Mouse (Mus musculus): ENCODE measurements at regions not wholly inside any gene's neighbourhood (a gene's known extent, or its start where the extent isn't known, plus 50 kb on each side); places are given as distances from the start of the nearest gene placed in this dataset.

DNA sequence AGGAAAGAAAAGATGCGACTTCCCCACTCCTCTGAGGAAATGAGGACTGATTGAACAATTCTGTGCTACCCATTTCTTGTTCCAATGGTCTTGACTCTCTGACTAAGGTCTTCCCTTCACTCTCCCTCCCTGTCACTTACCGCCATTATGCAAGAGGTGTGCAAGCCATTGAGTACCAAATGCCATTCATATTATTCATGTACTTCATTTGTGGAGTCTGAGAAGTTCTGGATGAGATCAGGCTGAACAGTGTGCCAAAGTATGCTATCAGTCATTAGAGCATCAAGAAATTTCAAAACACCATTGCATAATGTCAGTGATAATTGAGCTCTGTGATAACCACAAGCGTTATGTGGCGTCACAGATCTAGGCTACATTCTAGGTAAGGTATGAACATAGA, 229.1 kb upstream of the Marcks start:
- DNase-seq, result no peak

- no peak for DNase-seq
Observed at GRCm38 (mm10) chr10:37364506-37364905, 225.8 kb upstream of the Marcks start.

GRCm38 (mm10) chr10:37360985-37361384, 222.3 kb upstream of the Marcks start:
- DNase-seq, result no peak

DNA sequence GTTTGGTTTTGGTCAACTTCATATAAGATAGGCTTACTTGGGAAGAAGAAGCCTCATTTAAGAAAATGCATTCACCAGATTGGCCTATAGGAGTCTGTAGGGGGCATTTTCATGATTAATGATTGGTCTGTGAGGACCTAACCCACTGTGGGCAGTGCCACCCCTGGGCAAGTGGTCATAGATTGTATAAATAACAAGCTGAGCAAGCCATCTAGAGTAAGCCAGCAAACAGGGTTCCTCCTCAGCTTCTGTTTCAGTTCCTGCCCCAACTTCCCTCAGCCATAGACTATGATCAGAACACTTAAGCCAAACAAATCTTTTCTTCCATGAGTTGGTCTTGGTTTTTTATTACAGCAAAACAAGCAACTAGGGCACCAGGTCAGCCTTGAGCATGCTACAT, 220.2 kb upstream of the Marcks start:
- DNase-seq, result no peak

DNA sequence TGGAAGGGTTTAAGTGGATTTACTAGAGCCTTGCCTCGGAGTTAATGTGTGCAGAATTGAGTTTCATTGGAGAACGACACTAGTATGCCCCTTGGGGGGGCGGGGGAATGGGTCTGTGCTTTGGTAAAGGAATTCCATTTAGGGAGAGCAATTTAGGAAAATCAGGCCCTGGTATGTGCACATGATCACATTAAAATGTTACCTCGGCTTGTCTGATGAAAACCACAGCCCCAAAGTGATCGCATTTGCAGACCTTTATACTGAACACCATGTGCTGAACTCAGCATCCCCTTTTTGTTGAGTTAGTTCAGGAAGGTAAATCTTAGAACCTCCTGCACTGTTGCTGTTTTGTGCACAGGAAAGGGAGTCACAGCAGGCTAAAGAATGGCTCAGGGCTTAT, 219.6 kb upstream of the Marcks start:
- DNase-seq, result no peak

DNA sequence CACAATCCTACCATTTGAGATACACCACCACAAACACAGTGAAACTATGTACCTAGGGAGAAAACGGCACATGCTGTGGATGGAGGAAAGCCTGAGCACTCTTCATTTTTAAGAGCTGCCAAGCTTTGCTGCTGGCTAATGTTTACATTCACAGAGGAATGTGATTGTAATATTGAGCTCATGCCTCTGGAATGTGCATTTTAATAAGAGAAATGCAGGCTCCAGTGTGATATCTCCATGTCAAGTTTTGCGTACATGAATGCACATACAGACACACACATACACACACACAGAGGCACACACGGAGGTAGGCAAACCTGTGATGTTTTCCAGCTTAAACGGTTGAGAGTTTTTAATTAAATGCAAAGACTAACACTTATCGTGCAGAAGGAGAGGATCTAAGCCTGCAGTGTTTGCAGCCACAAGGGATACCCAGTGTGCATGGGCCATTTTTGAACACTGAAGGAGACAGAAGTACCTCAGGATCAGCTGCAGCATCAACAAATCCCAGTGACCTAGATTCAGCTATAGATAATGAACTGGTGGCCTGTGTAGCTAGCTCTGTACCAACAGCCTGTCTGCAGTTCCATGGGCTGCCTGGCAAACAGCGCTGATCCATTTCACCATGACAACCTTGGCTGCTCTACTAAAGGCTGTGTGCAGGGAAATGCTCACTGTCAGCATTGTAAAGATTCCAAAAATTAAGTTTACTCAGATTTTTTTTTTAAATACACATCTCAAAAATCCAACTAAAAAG, 218.8 kb upstream of the Marcks start:
- DNase-seq, result peak; percentile 8

- DNase-seq, result no peak
Observed at GRCm38 (mm10) chr10:37349261-37349660, 210.5 kb upstream of the Marcks start.

GRCm38 (mm10) chr10:37348416-37348815, 209.7 kb upstream of the Marcks start:
- no peak for DNase-seq

DNA sequence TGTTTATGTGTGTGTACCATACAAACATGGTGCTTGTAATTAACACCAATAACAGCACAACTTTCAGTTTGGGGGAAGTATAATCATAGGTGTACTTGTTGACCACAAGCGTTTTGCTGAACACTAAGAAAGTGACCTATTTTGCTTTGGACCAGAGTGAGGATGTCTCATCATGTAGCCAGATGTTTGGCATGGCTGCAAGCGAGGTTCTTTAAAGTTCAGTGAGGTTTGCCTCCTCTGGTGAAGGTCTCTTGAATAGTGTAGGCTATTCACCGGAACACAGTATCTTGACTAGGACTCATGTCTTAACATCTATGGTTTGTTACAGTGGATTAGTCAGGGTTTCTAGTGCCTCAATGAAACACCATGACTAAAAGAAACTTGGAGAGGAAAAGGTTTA, 208.9 kb upstream of the Marcks start:
- DNase-seq, result no peak

GRCm38 (mm10) chr10:37342675-37343074, 204.0 kb upstream of the Marcks start:
- peak; percentile 23 for DNase-seq

GRCm38 (mm10) chr10:37339658-37340057, 200.9 kb upstream of the Marcks start:
- no peak for DNase-seq

DNA sequence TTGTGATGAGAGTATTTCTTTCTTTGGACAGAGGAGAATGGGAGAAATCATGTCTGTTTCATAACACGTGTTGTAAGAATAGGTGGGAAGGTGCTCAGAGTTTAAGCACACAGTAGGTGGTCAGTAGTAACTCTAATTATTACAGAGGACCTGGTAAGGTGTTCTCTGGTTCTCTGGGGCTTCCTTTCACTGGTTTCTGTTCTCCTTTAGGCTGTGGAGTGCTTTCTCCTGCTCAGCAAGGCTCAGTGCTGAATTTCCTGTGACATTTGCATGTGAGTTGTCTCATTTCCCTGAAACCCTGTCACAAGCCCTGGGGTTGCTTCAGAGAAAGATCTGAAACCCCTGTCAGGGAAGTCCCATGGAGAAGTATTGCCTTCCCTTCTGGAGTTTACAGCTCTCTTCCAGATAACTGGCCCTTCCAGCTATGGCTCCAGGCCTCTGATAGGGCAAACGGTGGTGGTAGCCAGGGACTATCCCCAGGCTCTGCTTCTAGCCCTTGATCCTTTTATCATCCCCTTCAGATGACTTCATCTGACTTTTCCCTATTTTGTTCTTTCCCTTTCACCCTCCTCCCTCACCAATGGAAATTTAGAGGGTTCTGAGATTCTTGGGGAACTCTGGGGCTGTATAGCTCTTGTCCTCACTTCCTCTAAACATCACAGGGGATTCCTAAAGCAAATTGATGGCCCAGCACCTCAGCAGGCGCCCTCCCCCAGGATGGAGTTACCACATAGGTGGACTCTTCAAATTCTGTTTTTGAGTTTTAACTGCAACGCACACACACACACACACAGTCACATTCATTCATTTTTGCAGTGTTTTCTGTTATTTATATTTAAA, 199.6 kb upstream of the Marcks start:
- no peak for DNase-seq

GRCm38 (mm10) chr10:37337172-37337620, 198.5 kb upstream of the Marcks start:
- no peak for DNase-seq

DNA sequence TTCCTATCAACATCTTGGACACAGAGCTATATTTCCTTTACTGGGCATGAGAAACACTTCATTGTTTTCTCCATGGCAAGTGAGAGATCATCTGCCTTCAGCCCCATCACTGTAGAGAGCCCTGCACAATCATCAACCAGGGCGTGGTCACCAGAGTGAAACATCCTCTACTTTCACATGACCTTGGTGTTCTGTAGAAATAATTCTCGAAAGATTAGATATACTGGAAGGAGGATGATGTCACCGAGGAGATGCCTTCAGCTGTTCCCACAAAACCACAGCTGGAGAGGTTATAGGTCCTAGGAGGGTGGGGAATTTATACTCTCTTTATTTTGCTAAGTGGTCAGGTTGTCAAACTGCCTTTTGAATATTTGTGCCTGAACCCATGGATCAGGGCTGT, 196.4 kb upstream of the Marcks start:
- no peak for DNase-seq

GRCm38 (mm10) chr10:37326168-37326534, 187.4 kb upstream of the Marcks start:
- DNase-seq, result no peak

DNA sequence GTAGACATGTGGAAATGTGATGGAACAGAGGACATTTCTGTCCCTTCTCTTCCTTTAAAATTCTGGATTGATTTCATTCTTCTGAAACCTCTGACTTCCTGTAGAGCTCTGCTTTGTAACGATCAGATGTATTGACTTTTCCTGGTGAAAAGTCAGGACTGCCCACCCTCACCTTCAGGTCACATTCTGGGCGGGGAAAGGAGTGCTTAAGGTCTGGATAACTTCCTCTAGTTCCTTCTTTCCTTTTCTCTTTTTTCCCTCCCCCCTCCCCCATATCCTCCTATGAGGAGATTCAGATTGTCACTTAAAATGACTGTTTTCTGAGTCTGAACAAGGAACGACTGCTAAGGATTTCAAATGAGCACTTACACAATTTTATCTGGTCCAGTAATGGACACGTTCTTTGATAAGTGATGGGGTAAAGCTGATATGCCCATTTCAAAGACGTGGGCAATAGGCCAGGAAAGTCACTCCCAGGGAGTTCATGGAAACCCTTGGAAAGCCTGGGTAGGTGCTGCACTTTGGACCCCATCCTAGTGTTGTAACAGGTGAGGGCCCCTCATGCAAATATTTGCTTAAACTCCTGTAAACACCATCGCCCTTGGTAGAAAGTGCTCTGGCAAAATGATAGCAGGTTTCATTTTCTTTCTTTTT, 186.9 kb upstream of the Marcks start:
- no peak for DNase-seq

- DNase-seq, result no peak
Observed at GRCm38 (mm10) chr10:37323689-37324088, 185.0 kb upstream of the Marcks start.

GRCm38 (mm10) chr10:37322809-37323208, 184.1 kb upstream of the Marcks start:
- DNase-seq, result no peak

GRCm38 (mm10) chr10:37322310-37322709, 183.6 kb upstream of the Marcks start:
- no peak for DNase-seq

DNA sequence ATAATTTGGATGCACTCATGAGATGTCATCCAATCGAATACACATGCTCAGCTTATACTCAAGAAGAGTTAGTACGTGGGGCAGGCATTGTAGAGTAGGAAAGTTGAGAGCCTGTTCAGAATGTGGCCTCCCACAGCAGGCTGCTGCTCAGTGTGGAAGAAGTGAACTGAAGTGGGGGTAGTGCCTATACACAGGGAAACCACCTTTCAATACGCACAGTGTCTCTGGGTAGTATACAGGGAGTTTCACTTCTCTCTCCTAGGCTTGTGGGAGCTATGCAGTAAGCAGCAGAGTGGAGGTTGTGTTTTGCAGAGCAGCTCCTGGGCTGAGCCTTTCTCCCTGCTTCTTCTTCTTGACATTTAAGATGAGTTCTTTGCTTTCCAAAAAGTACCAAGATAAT, 182.5 kb upstream of the Marcks start:
- no peak for DNase-seq

GRCm38 (mm10) chr10:37319746-37320430, 181.2 kb upstream of the Marcks start:
- no peak for DNase-seq

DNA sequence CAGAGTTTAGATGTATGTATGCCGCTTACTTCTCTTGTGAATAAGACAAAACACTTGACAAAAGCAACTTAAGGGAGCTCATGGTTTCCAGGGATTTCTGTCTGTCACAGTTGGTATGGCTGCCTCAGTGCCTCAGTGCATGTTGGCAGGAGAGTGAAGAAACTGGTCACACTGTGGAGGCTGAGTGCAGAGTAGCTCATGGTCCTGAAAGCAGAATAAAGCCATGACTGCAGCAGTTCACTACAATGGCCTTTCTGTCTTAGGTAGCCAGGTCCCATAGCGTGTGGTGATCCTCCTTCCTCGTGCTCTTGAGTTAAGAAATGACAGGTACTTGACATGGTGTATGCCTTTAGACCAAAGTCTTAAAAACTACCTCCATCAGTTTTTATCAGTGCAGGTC, 178.0 kb upstream of the Marcks start:
- no peak for DNase-seq

GRCm38 (mm10) chr10:37315804-37316203, 177.1 kb upstream of the Marcks start:
- DNase-seq, result no peak

All from cerebellum, adult 11 months (tissue).